Mouse (Mus musculus) embryonic fibroblast, embryonic 13.5 days (primary cell): ENCODE data around the gene Evx2.

Experiments used
- CTCF ChIP-seq: IDR thresholded peaks from 2 replicates; pipeline ENCODE4 v1.5.1; 2011; ENCODE audit warnings: mild to moderate bottlenecking, control low read depth, low read length, moderate library complexity, borderline replicate concordance; ENCODE audit not compliant: insufficient read depth
- POLR2A ChIP-seq: IDR thresholded peaks from 2 replicates; pipeline ENCODE4 v1.6.1; 2011; ENCODE audit warnings: low read depth, mild to moderate bottlenecking, control low read depth, low read length, moderate library complexity

GRCm38 (mm10) chr2:74691022-74691951 is 31.9 kb upstream of the Evx2 start, which contains the start of gene Hoxd10:
- TF ChIP-seq POLR2A = peak; percentile 19; the same call in 1 of the 2 replicates
- TF ChIP-seq CTCF = peak; percentile 43; the same call in 1 of the 2 replicates
